Mouse (Mus musculus) kidney, adult 2 months (tissue): ENCODE results near the gene Impdh2. TPM values are rescaled to one million over a fixed set of nuclear protein-coding genes. Genes with fewer than 3 reads are reported as not detected.

Source experiments
- DNase-seq: peaks from one replicate; pipeline ENCODE4 v3.0.0; 2021
- H3K27ac ChIP-seq: fragments of 200-500 bp; 2 replicates; pipeline ENCODE4 v1.5.1; 2012; ENCODE audit warnings: low read depth, low read length, control low read depth, inconsistent platforms; ENCODE audit not compliant: insufficient read depth
- H3K27me3 ChIP-seq: fragments of 200-500 bp; replicated peaks from 2 replicates; pipeline ENCODE4 v1.6.1; 2012; ENCODE audit warnings: mild to moderate bottlenecking, moderate library complexity, low read length, inconsistent platforms; ENCODE audit not compliant: control insufficient read depth, insufficient read depth
- H3K36me3 ChIP-seq: fragments of 200-500 bp; 2 replicates; pipeline ENCODE4 v1.6.1; 2012; ENCODE audit warnings: mild to moderate bottlenecking, moderate library complexity, low read length, inconsistent platforms; ENCODE audit not compliant: control insufficient read depth, insufficient read depth
- H3K4me1 ChIP-seq: fragments of 200-500 bp; 2 replicates; pipeline ENCODE4 v1.6.1; 2011; ENCODE audit warnings: low read length; ENCODE audit not compliant: control insufficient read depth, insufficient read depth
- H3K4me3 ChIP-seq: fragments of 200-500 bp; 2 replicates; pipeline ENCODE4 v1.5.1; 2011; ENCODE audit warnings: mild to moderate bottlenecking, low read depth, low read length, control low read depth; ENCODE audit not compliant: insufficient read depth
- CTCF ChIP-seq: fragments of 200-500 bp; conservative IDR thresholded peaks from 2 replicates; pipeline ENCODE4 v1.5.1; 2011; ENCODE audit warnings: low read depth, mild to moderate bottlenecking, control low read depth, low read length, moderate library complexity, mixed read lengths; ENCODE audit not compliant: insufficient read depth, insufficient read length
- POLR2A ChIP-seq: fragments of 200-500 bp; IDR thresholded peaks from one replicate; pipeline ENCODE4 v1.6.1; 2011; ENCODE audit warnings: low read depth, low read length, control low read depth
- WGBS: fragments of 180-500 bp; shearing (Covaris S2); methylation state at CpG from one replicate; pipeline ENCODE4 v1.1.7; 2018; 5-methylcytosine and 5-hydroxymethylcytosine counted together
- polyA plus RNA-seq: library from polyadenylated mRNA; depleted of rRNA; stranded (reverse); fragments of >200 nt; gene quantifications from 2 replicates; pipeline ENCODE4 v1.2.3, GENCODE M21; 2012

Gene Impdh2
- polyA plus RNA-seq, 1 experiment, result 60.0 TPM

DNA sequence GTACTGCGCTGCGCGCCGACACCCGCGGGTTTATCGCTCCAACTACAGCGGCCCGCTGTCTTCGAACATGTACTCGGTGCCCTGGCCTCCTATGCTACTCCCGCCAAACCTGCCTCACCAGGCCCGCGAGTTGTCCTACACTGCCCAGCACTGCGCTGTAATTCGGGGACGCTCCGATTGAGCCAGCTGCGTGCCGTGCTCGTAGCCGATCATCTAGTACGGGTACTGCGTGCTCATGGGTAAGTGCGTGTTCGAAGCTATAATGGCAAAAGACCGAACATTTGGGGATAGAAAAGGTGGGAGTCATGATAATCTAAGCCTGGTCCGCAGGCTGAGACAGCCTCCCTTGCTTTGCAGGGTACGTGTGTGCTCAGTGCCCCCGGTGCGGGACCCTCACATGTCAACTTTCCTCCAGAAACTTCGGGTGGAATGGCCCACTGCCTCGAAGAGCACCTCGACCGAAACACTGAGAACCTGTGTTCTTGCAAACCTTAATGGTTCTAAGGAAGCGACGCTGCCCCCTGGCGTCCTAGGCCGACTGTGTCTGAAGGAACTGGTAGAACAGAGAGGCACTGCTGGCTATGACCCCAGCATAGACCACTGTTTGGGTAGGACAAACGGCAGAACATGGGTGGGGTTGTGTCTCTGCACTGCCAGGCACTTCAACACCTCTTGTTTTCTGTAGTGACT lies 10.3 kb downstream of the Impdh2 start:
- peak overlapping the region; percentile 35 for H3K27ac ChIP-seq

DNA sequence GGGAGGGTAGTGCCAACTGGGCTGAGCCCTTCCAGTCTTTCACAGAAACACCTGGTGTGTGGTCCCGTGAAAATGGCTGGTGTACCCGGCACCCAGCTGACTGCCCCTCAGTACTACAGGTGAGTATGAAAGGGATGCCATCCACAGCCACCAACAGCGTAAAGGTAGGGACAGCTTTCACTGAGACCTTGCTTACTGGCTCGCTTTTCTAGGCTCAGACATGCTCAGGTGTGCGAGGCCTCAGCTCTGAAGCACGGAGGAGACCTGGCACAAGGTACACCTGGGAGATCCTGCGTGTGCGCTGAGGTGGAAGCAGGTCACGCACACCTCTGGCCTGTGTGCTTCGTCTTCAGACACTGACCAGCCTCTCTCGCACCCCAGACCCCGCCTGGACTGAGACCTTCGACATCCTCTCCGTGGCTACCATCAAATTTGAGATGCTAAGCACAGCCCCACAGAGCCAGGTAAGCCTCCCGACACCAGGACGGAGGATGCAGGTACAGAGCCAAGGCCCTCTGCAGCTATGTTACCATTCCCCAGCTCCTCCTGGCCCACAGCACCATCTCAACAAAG lies 11.4 kb downstream of the Impdh2 start:
- DNase-seq, result no peak
- no peak overlapping the region for H3K27ac ChIP-seq
- no peak overlapping the region for H3K4me3 ChIP-seq
- no peaks in the 10 kb centered on the region for H3K36me3 ChIP-seq
- peaks cover 10% of the 10 kb centered on the region; the same call in 1 of the 2 replicates for H3K4me1 ChIP-seq
- TF ChIP-seq CTCF (no peak), POLR2A (no peak)
- WGBS, result 90% methylated on average over 16 of the region's 16 CpGs
- no peaks in the 10 kb centered on the region for H3K27me3 ChIP-seq

More for the DNA sequence above, 10.3 kb downstream of the Impdh2 start:
- Histone ChIP-seq H3K36me3 (no peaks in the 10 kb centered on the region), H3K4me3 (peak overlapping the region; percentile 90), H3K4me1 (peaks cover 10% of the 10 kb centered on the region; the same call in 1 of the 2 replicates), H3K27me3 (no peaks in the 10 kb centered on the region)
- TF ChIP-seq CTCF (peak; percentile 80), POLR2A (peak; percentile 14)
- peak; percentile 88 for DNase-seq
- under 1% methylated on average over 40 of the region's 40 CpGs for WGBS

DNA sequence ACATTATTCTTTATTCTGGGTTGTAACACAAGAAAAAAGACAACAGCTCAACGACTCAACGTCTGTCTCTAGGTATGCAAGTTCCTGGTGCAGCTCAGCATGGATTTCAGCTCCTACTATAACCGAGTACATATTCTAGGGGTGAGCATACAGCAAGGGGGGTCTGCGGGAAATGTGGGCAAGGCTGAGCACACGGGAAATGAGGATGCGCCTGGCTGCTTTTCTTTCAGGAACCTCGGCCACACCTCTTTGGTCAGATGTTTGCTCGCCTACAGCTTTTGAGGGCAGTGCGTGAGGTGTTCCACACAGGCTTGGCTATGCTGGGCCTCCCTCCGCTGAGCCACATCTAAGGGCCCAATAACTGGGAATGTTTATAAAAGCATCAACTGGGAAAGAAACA lies 12.2 kb downstream of the Impdh2 start:
- H3K36me3 ChIP-seq, result no peaks in the 10 kb centered on the region
- TF ChIP-seq POLR2A (no peak), CTCF (no peak)
- DNase-seq, result no peak
- 73% methylated on average over 10 of the region's 10 CpGs for WGBS
- H3K4me1 ChIP-seq, result peaks cover 10% of the 10 kb centered on the region; the same call in 1 of the 2 replicates
- H3K27ac ChIP-seq, result no peak overlapping the region
- no peak overlapping the region for H3K4me3 ChIP-seq
- no peaks in the 10 kb centered on the region for H3K27me3 ChIP-seq

DNA sequence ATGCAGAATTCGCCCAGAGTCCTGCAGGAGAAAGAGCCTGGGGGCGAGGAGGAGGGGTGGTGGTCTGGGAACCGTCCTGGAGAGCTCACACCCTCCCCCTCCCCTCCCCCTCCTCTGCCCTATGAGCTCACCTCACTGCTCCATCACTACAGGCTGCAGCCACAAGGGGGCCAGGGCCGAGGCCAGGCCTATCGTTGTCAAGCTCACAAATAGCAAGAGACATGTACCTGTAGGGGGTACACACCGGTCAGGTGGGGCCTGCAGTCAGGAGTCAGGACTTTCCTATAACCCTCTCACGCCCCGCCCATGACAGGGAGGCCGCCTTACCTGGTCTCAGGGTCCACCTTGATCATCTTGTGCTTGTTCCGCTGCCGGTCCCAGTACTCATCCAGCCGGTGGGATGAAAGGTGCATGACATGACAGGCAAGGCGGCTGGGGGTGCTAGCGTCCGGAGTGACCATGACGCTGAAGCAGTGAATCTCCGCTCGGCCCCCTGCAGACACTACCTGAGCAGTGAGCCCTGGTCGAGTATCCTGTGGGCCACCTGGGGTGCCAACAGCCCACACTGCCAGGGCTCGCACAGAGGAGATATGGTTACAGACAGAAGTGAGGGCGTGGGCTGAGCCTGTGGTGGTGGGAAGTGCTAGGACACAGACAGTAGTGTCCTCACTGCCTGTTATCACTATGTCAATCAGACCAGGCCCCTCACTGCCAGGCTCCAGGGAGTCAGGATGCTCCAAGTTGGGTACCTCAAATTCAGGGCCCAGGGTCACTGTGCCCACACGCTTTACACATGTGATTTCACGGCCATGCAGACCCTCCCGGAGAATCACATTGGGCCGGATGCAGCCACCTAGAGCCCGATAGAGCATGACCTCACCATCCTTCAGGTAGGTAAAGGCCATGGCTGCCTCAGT lies 13.9 kb downstream of the Impdh2 start:
- peak; percentile 65 for DNase-seq

DNA sequence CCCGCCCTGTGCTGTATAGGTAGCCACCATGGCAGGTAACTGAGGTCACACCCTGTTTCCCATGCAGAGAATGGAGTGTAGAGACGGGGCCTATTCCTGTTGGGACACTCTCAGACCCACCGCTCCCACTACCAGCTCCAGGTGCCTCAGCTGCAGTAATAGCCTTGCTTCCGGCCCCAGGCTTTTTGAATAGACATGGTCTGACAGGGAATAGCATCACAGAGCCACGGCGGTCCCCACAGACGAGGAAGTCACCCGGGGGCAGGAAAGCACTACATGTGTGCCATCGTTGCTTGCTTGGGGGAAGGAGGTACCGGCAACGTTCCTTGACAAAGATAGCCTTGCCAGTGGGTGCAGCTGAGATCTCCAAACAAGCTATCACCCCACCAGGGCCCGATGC lies 14.8 kb downstream of the Impdh2 start:
- H3K4me1 ChIP-seq, result peaks cover 4% of the 10 kb centered on the region; the same call in 1 of the 2 replicates
- H3K36me3 ChIP-seq, result no peaks in the 10 kb centered on the region
- no peak for DNase-seq
- TF ChIP-seq CTCF, result no peak
- TF ChIP-seq POLR2A, result no peak
- no peak overlapping the region for H3K27ac ChIP-seq
- 91% methylated on average over 12 of the region's 12 CpGs for WGBS
- H3K4me3 ChIP-seq, result no peak overlapping the region
- H3K27me3 ChIP-seq, result no peaks in the 10 kb centered on the region

More for the DNA sequence above, 13.9 kb downstream of the Impdh2 start:
- no peaks in the 10 kb centered on the region for H3K36me3 ChIP-seq
- H3K4me3 ChIP-seq, result no peak overlapping the region
- H3K27ac ChIP-seq, result no peak overlapping the region
- peak; percentile 62 for TF ChIP-seq CTCF
- no peak for TF ChIP-seq POLR2A
- no peaks in the 10 kb centered on the region for H3K27me3 ChIP-seq
- 63% methylated on average over 26 of the region's 26 CpGs for WGBS
- peaks cover 6% of the 10 kb centered on the region; the same call in 1 of the 2 replicates for H3K4me1 ChIP-seq

DNA sequence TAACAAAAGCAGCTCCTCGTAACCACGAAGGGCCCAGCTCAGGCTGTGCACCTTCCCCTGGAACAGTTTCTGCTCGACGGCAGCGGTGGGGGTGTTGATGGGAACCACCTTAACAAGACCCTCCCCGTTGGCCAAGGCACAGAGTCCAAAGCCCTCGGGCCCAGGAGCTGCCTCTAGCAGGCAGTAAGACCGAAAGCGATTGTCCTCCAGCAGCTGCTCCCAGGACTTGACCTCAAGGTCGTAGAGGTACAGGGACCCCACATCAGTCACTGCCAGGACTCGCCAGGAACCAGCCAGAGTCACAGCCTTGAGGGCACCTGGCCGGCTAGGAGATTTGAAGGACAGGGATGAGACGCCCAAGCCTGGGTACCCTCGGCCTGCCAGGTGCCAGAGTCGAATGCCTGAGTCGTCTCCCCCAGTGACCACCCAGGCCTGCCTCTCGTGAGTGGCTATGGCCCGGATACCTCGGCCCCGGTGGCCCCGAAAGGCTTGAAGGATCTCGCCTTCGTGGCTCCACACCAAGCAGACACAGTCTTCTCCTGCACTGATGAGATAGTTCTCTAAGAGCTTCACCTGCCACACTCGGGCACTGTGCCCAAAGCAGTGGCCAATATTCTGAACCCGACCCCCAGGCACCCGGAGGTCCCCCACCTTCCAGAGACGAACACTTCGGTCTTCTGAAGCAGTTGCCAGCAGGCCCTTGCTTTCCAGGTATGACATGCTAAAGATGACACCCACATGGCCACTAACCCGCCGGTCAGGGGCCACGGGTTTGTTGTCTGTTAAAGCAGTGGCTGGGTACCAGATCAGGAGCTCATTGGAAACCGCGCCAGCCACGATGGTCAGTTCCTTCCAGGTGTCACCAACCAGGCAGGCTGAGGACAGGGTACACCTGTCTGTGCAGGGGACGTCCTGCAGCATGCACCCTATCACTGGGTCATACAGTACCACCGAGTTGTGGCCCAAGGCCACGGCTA lies 15.5 kb downstream of the Impdh2 start:
- H3K27me3 ChIP-seq, result no peaks in the 10 kb centered on the region
- H3K4me3 ChIP-seq, result no peak overlapping the region
- WGBS, result 80% methylated on average over 37 of the region's 37 CpGs
- H3K36me3 ChIP-seq, result no peaks in the 10 kb centered on the region
- peaks cover 4% of the 10 kb centered on the region; the same call in 1 of the 2 replicates for H3K4me1 ChIP-seq
- DNase-seq, result no peak
- TF ChIP-seq POLR2A, result no peak
- no peak for TF ChIP-seq CTCF
- no peak overlapping the region for H3K27ac ChIP-seq
